16 mouse cellular contexts compared by ENCODE assay signal in the genomic region with DNA sequence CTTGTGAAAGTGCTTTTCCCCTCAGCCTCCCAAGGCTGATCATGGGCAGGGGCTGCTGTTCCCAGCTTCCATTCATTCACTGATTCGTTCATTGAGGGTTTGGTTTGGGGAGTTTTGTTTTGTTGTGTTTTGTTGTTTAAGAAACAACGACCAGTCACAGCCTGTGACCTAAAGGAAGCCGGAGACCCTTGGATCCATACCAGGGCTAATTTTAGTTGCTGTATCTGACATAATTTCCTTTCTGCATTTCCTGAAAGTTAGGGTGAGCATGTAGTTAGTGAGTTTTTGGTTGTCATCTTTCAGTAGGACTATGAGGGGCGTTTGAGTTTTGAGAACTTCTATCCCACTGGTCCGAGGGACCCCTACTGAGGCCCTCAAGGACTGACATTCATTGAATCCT.
DNase-seq lines count a peak whose midpoint lies in the region; ATAC-seq and TF ChIP-seq lines count a peak whose summit lies in the region.
"Had no signal": no experiment of that assay in that cellular context is flagged by ENCODE, and none has a peak within 500 bp of the region (broad histone marks: within the 10 kb centered on the region; RNA-seq: fewer than 3 reads in every experiment).

No protein-coding gene starts in this region.

- peak overlapping the region; percentile 71 for H3K27ac ChIP-seq in kidney, adult 2 months (ENCODE audit: insufficient read depth, low read depth, low read length)
- H3K27ac ChIP-seq in stomach, embryonic 15.5 days = 0 out of 2 replicates have a peak overlapping the region, but pooled peaks have one; percentile 21
- no peak overlapping the region for H3K27ac ChIP-seq in stomach, postnatal 0 days (replicated peaks)
- peak overlapping the region; percentile 67 for H3K27ac ChIP-seq in kidney, postnatal 0 days
- H3K27ac ChIP-seq: hindbrain, embryonic 14.5 days; midbrain, embryonic 13.5 days had no signal

- 63% methylated on average over 5 of the region's 5 CpGs for WGBS in kidney, adult 2 months
- 71% methylated on average over 5 of the region's 5 CpGs for WGBS in stomach, embryonic 15.5 days
- WGBS in stomach, postnatal 0 days = 57% methylated on average over 5 of the region's 5 CpGs
- 54% methylated on average over 5 of the region's 5 CpGs for WGBS in kidney, postnatal 0 days

- H3K27me3 ChIP-seq in kidney, adult 2 months (replicated peaks; ENCODE audit: control insufficient read depth, insufficient read depth, low read length) = no peaks in the 10 kb centered on the region
- no peaks in the 10 kb centered on the region for H3K27me3 ChIP-seq in stomach, embryonic 15.5 days (replicated peaks)
- H3K27me3 ChIP-seq in stomach, postnatal 0 days (ENCODE audit: control insufficient read depth, insufficient read depth, low read length) = no peaks in the 10 kb centered on the region
- H3K27me3 ChIP-seq in kidney, postnatal 0 days (ENCODE audit: insufficient read depth, low read length) = no peaks in the 10 kb centered on the region
- H3K27me3 ChIP-seq: midbrain, embryonic 13.5 days had no signal

- no peak for TF ChIP-seq POLR2A in kidney, adult 2 months (IDR thresholded peaks at IDR 0.05; ENCODE audit: low read depth, low read length)

- peak; percentile 74 for DNase-seq in kidney, adult 2 months
- no peak for DNase-seq in kidney, adult 8-10 months
- no peak for DNase-seq in stomach, postnatal 0 days (ENCODE audit: low spot score)
- peak; percentile 73 for DNase-seq in kidney, postnatal 0 days (ENCODE audit: low spot score)
- no peak for DNase-seq in cerebellum, postnatal 25 days
- no peak for DNase-seq in cerebellum, adult 8-10 months
- DNase-seq: cerebellum, adult 11-12 months; gastrocnemius, postnatal 36 days; layer of hippocampus, postnatal 36 days; left cerebral cortex, postnatal 4 days; right cerebral cortex, postnatal 14 days; thymus, postnatal 14 days had no signal

- no peak for ATAC-seq in stomach, embryonic 15.5 days (ENCODE audit: insufficient read depth, low FRiP score, low read depth)
- no peak for ATAC-seq in stomach, postnatal 0 days (ENCODE audit: low FRiP score, low TSS enrichment)
- no peak for ATAC-seq in kidney, postnatal 0 days (replicated peaks; ENCODE audit: low FRiP score, low read depth)
- ATAC-seq: midbrain, embryonic 13.5 days had no signal

- H3K9ac ChIP-seq in stomach, embryonic 15.5 days = no peak overlapping the region
- no peak overlapping the region for H3K9ac ChIP-seq in stomach, postnatal 0 days (ENCODE audit: low read length)
- H3K9ac ChIP-seq in kidney, postnatal 0 days (ENCODE audit: low read depth, low read length) = no peak overlapping the region
- H3K9ac ChIP-seq: hindbrain, embryonic 14.5 days; midbrain, embryonic 13.5 days had no signal

- H3K9me3 ChIP-seq in stomach, embryonic 15.5 days = no peaks in the 10 kb centered on the region
- H3K9me3 ChIP-seq in stomach, postnatal 0 days (ENCODE audit: control insufficient read depth, low read length) = no peaks in the 10 kb centered on the region
- H3K9me3 ChIP-seq in kidney, postnatal 0 days (replicated peaks; ENCODE audit: low read length) = no peaks in the 10 kb centered on the region
- H3K9me3 ChIP-seq: midbrain, embryonic 13.5 days had no signal

- TF ChIP-seq EP300 in stomach, postnatal 0 days (optimal IDR thresholded peaks at IDR 0.05) = no peak

- peaks cover 2% of the 10 kb centered on the region; the same call in 1 of the 2 replicates for H3K36me3 ChIP-seq in kidney, adult 2 months (ENCODE audit: control insufficient read depth, insufficient read depth, low read length)
- no peaks in the 10 kb centered on the region for H3K36me3 ChIP-seq in stomach, embryonic 15.5 days
- 0 out of 2 replicates have a peak, but pooled peaks cover 4% of the 10 kb centered on the region for H3K36me3 ChIP-seq in stomach, postnatal 0 days (ENCODE audit: control insufficient read depth, insufficient read depth, low read length)
- H3K36me3 ChIP-seq in kidney, postnatal 0 days (ENCODE audit: insufficient read depth, low read length) = peaks cover 15% of the 10 kb centered on the region; the same call in 1 of the 2 replicates
- H3K36me3 ChIP-seq: midbrain, embryonic 13.5 days had no signal

- H3K4me1 ChIP-seq in kidney, adult 2 months (ENCODE audit: control insufficient read depth, insufficient read depth, low read length) = no peaks in the 10 kb centered on the region
- no peaks in the 10 kb centered on the region for H3K4me1 ChIP-seq in stomach, embryonic 15.5 days
- H3K4me1 ChIP-seq in stomach, postnatal 0 days (replicated peaks; ENCODE audit: control insufficient read depth, insufficient read depth) = no peaks in the 10 kb centered on the region
- H3K4me1 ChIP-seq in kidney, postnatal 0 days (replicated peaks; ENCODE audit: insufficient read depth, low read length) = peaks cover 3% of the 10 kb centered on the region; the same call in 1 of the 2 replicates
- H3K4me1 ChIP-seq: midbrain, embryonic 13.5 days had no signal

- no peak for TF ChIP-seq CTCF in kidney, adult 2 months (conservative IDR thresholded peaks at IDR 0.05; ENCODE audit: insufficient read depth, insufficient read length, low read depth, low read length)
- no peak for TF ChIP-seq CTCF in stomach, postnatal 0 days (IDR thresholded peaks at IDR 0.05; ENCODE audit: low read depth)
- TF ChIP-seq CTCF in kidney, postnatal 0 days (IDR thresholded peaks at IDR 0.05; ENCODE audit: low read depth) = no peak

- no peak overlapping the region for H3K4me3 ChIP-seq in kidney, adult 2 months (ENCODE audit: insufficient read depth, low read depth, low read length)
- no peak overlapping the region for H3K4me3 ChIP-seq in stomach, embryonic 15.5 days (replicated peaks)
- H3K4me3 ChIP-seq in stomach, postnatal 0 days (ENCODE audit: low read depth, low read length) = no peak overlapping the region
- H3K4me3 ChIP-seq in kidney, postnatal 0 days (replicated peaks; ENCODE audit: low read depth, low read length) = no peak overlapping the region
- H3K4me3 ChIP-seq: erythroblast, embryonic 14.5 days; midbrain, embryonic 13.5 days had no signal

- H3K4me2 ChIP-seq in stomach, embryonic 15.5 days = no peak overlapping the region
- no peak overlapping the region for H3K4me2 ChIP-seq in stomach, postnatal 0 days (replicated peaks; ENCODE audit: low read depth)
- 0 out of 2 replicates have a peak overlapping the region, but pooled peaks have one; percentile 6 for H3K4me2 ChIP-seq in kidney, postnatal 0 days (ENCODE audit: low read length)
- H3K4me2 ChIP-seq: hindbrain, embryonic 14.5 days; midbrain, embryonic 13.5 days had no signal

Comparison
In these comparisons a context has a peak if more than half of its experiments do, and no peak if none do; other contexts are left out.
1. DNase-seq: peak in kidney, adult 2 months (single experiment) and kidney, postnatal 0 days (single experiment); none in kidney, adult 8-10 months (0 of 2), stomach, postnatal 0 days (single experiment), cerebellum, postnatal 25 days (0 of 2) and cerebellum, adult 8-10 months (single experiment).